Mouse (Mus musculus) right cerebral cortex, postnatal 25 days (tissue): ENCODE measurements around the gene 1700011L22Rik.

Source experiments
- DNase-seq: peaks from one replicate; pipeline ENCODE4 v3.0.0; 2022

The 1700011L22Rik gene

DNA sequence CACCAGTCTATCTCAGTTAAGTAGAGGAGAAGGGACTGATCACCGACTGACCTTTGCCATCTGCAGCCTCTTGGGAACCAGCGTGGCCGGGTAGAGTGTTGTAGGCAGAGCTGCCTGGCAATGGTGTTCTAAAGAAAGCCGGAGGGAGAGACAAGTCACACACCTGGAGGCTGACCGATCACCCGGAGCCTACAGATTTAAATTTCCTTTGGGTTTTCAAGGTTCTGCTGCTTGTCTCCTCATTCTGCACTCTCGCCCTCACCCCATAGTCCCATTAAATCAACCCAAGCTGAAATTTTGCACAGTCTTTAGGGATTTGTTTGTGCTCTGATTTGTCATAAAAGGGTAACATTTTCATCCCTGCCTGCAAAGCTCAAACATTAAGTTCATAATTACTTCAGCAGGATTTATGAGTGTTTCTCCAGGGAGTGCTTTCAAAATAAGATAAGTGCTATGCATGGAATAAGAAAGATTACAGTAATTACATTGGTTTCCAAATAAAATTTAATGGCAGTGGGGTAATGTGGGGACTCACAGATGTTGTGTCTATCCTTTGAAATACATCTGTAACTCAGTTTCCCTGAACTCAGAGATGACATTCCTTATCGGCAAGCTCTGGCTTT is 19.0 kb downstream of the 1700011L22Rik start:
- DNase-seq: no peak

DNA sequence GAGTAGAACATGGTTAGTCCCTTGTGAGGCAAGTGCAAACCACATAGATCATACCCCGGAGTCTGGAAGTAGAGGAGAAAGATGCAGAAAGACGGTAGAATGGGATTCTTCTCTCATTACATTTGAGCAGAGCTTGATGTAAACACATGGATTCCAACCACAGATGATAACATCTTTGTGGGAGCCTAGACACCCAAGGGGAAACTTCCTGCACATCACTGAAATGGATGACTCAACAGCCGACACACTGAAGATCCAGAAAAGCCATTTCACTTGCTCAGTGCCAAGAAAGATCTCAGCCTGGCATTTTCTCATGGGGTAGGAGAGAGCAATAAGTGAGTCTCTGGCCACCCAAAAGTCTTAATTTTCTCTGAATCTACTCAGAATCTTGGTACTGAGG is 20.5 kb downstream of the 1700011L22Rik start:
- DNase-seq: no peak

DNA sequence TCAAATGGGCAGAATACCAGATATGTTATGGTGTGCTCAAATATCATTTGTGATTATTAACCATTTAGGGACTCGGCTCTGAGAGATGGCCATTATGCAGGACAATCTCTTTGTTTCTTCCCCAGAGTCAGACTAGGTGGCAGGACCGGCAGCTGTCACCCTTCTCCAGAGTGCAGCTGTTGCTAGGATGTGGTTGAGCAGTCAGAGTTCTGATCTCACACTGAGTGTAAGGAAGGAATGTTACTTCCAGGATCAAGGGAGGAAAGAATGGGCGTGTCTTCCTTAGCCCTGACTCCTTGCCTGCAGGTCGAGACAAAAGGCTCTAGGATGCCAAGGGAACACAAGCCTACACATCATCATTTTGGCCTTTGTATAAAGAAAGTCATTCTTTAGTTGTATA is 21.2 kb downstream of the 1700011L22Rik start:
- no peak for DNase-seq

DNA sequence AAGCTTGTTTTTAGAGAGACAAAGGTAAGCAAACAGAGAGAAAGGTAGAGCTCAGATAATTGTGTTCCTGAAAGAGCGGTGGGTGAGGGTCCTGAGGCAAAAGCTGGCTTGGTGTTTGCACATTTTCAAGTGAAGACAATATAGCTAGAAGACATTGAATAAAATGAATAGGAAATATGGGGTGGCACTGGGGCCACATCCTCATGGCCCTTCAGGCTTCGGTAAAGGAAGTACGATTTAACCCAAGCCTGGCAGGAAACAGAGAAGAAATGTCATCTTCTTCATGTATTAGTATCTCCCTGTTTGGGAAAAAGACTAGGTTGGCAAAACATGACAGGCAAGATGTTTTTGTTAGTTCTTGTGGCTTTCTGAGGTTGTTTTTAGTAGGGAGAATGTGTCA is 22.3 kb downstream of the 1700011L22Rik start:
- DNase-seq: no peak

DNA sequence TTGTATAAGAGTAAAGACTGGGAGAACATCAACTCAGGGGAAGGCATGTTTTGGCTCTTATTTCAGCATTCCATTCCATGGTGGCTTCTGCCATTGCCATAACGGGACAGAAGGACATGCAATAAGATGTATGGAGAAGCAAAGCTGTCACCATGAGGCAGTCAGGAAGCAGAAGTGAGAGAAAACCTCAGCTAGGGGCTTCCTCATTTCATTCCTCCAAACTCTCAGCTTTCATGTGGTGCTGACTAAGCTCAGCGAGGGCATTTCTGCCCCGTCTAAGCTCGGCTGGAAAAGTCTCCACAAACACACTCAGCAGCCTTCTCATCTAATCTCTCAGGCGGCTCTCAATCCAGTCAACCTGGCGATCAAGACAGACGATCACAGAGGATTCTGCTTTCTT is 22.8 kb downstream of the 1700011L22Rik start:
- no peak for DNase-seq

DNA sequence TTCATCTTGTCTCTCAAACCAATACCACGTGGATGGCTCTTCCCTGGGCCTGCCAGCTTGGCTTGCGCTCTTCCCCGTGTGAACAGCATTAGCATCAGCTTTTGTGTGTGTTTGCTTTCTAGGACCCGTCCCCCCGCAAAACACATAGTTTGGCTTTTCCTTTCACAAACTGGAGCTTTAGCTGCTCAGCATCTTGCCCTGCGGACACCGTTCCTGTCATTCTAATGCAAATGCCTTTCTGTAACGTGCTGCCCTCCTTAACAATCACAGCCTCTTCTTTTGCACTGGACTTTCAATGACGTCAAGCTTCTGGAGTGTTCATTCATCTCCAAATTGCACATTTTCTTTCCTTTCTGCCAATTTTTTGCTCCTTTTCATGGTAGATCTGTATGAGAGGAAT is 24.0 kb downstream of the 1700011L22Rik start:
- DNase-seq: no peak

DNA sequence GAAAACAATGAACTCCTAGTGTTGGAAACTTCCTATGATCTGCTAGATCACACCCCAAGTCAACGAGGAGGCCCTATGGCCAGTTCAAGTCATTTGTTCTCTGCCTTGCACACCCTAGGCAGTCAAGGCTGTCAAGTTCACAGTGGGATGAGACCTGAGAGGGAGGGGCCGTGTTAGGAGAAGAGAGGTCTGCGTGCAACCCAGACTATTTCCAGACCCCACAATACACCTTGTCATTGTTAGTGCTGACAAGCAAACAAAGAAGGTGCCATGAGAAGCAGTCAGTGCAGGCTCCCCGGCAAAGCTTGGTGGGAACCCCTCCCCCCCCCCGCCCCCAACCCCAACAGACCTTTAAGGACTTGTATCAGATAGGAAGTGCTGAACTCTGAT is 25.6 kb downstream of the 1700011L22Rik start:
- no peak for DNase-seq

DNA sequence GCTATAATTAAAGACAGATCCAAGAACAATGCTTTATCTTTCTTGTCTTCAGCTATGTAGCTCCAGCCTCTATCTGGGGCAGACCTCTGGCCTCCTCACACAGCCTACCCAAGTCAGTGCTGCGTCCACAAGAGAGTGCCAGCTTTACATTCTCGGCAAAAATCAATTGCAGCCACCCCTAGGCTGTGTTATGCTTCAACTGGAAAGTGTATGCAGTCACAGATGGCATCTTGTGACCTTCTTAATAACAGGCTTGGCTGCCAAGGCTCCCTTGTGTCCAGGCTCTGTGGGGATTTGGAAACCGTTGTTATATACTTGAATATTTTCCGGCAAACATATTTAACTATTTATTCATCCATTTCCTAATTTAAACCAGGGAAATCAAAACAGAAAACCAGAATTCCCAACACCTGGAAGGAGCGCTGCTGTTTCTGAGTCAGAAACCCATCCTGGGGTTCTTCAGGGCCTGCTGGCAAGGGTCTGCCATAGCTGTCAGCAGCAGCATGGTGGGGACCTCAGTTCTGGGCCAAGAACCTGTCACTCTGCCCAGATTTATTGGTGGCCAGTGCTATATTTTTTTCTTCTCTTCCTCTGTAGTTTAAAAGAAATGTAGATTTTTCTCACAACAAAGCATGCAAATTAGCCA is 26.1 kb downstream of the 1700011L22Rik start:
- DNase-seq: no peak

DNA sequence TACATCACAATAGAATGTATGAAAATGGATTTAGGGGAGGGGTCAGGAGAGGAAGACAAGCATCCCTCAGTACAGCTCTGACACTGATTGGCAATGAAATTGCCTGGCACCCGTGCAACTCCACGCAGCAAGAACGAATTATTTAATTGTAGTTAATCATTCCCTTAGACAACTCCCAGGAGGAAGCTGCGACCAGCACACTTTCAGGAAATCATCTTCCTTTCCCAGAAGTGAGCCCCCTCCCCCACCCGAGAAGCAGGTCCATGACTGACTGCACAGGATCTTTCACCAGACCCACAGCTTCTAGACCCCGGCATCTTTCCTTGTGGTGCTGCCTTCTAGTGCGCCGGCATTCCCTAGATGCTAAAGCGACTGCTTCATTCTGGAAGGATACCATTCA is 36.7 kb downstream of the 1700011L22Rik start:
- DNase-seq: no peak

DNA sequence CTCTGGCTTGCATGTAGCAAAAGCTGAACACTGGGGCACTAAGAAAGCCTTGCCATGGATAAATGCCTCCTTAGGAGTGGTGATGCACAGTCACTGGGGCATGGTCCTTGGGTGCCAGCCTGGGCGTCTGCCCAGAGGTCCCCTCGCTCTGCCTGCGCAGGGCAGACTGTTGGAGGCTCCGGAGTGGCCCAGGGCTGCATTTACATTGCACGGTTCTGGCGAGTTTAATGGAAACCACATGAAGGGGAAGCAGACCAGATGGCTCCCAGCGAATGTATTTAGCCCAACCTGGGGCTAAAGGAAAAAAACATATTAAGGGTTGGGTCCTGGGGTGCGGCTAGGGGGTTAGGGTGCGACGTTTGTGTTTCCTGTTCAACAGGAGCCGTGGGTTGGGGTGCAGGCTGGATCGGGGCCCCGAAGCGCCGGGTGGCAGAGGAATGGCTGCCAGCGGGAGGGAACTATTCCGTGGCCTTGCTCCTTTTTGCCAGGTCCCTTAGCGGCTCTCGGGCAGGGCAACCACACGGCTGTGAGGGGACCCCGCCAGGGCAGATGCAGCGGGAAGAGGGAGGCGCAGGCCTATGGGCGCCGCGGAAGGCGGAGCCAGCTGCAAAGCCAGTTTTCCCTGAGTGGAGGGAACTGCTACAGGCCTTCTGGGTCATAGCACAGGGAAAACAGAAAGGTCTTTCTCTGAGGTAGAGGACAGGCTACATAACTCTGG is 38.6 kb downstream of the 1700011L22Rik start:
- DNase-seq: peak; percentile 20

DNA sequence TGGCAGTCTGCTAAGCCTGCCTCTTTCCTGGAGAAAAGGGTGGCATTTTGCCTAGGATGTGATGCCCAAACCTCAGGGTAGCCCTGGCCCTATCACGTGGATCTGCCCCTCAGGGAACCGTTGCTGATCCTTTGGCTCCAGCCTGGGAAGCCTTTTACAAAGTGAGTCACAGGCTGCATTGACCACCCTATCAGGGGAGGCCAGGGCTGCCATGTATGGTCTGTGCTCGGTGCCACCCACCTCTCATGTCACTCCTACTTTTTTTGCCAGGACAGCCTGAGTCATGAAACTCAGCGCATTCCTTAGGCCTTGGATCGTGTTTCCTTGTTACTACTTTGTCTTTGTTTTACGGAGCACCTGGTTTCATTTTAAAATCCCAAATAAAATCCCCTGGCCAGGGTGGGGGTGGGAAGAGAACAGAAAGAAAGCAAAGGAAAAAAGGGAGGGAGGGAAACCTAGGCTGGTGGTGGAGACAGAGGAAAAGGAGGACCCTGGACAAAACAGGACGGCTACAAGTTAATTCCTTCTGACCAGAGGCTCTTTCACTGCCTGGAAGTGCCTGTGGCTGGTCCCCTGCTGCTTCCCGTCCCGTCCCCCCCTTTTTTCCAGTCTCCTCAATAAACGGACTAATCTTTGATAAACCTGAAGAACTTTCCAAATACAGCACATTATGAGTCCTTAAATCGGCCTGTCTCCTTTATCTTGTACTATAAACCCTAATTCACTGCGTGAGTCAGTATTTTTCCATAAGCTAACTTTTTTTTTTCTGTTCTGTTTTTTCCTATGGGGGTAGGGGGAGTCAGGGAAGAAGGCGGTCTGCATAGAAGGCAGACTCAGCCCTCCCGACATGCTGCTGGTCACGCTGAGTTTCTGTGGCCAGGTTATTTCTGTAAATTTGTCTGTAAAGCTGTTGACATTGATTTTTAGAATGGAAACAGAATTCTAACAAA is 39.4 kb downstream of the 1700011L22Rik start:
- DNase-seq: no peak

DNA sequence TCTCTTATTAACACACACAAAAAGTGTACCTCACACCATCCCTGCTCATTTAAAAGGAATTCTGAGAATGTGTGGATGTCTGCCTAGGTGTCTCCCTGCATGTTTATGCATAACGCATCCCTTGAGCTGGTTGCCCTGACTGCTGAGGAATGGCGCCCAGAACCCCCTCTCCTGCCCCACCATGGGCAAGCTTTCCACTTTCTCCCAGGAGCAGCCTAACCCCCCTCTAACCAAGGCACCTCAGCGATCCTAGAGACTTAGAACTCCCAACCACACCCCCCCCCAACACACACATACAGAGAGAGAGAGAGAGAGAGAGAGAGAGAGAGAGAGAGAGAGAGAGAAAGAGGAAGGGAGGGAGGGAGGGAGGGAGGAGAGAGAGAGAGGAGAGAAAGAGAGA is 40.2 kb downstream of the 1700011L22Rik start:
- DNase-seq: no peak

DNA sequence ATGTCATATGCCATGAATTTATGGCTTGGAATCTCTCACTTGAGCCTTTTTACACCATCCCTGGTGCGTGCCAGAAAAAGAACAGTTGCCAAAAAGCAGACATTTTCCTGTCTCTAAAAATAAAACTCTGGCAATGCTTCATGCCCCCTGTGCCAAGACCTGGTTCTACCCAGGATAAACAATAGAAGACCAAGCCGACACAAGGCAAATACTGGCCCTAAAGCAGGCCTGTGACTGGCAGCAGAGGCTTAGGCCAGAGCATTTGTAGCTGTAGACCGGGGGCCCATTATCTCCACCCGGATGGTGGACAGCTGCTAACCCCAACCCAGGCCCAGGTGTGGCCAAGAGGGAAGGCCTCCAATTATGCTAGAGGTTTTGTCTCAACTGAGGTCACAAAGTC is 41.5 kb downstream of the 1700011L22Rik start:
- no peak for DNase-seq

DNA sequence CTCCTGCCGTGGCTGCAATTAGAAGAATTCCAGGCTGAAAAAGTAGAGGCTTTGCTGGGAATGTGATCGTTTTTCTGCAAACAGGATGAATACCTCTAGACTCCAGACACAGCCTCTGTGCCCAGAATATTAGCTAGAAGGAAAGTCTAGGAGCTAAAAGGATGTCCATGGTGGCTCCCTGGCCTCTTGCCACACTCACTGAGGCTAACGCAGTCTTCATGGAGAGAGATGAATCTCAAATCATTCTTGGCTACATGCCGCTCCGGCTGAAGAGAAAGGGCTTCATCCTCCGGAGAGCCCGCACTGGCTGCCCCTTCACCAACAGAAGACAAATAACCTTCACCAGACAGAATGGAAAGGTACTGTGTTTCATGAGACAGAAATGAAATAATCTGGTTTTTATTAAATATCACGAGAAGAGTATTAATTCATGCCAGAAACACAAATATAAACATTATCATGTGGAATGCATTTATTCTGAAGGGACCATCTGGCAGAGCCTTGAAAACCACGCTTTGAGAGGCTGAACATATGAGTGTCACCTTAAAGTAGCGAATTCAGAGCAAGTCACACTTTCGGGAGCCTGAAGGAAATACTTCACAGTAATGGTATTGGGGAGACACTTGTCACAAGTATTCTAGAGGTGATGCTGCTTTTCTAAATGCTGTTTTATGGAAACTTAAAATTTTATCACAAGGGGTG is 46.8 kb downstream of the 1700011L22Rik start:
- DNase-seq: no peak

DNA sequence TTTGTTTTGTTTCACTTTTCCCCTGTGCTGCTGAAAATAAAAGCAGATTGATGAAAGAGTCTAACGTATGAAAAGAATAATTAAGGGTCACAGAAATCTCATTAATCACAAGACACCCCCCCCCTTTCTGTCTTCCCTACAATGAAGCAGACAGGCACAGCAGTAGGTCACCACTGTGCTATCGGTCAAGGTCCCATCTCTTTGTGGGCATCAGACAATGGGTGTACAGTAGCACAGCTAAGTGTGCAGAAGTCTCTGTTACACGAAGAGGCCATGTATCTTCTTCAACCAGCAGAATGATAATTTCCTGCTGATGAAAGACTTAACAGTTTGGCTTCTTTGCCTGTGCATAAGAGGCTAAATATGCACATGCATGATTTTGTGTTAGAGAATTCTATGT is 49.7 kb downstream of the 1700011L22Rik start:
- DNase-seq: no peak

DNA sequence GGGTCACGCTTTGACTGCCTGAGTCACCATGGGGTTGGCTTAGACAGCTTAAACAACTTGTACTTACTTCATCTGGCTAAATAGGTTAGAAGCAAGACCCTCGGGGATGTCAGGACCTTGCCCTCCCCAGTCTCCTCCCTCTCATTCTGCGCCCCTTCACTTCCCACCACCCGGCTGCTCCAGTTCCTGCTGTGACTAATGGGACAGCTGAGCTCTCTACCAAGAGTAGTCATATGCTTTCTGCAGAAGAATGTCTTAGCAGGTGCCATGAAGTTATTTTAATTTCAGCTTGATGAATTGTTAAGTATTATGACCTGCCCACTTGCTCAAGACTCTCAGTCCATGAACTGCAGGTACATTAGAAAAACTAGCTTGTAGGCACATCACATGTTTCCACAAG is 51.9 kb downstream of the 1700011L22Rik start:
- DNase-seq: no peak

DNA sequence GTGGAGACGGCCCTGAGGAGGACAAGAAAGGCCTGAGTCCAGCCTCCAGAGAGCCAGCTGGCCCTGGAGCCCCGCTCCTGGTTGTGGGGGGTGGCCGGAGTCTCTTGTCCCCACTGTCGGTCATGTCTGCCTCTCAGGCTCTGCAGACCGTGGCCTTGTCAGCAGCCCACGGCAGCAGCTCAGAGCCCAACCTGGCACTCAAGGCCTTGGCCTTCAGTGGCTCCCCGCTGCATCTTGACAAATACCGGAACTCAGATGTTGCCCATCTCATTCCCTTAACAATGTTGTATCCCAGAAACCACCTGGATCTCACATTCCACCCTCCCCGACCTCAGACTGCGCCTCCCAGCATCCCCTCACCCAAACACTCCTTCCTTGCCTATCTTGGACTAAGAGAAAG is 58.3 kb downstream of the 1700011L22Rik start:
- DNase-seq: no peak

DNA sequence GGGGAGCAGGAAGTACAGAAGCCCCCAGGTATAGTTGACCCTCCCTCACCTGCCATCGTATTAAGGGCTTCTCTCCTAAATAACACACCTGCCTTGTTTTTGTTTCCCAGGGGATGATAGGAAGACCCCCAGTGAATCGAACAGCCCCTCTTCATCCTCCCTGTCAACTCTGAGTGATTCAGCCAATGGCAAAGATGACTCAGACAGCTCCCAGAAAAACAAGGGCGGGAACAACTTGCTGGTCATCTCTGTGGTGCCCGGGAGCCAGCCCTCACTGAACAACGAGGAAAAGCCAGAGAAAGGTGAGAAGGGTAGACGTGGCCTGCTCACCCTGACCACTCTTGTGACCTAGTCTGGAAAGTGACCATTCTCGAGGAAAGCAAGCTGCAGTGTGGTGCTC is 62.9 kb downstream of the 1700011L22Rik start:
- no peak for DNase-seq

DNA sequence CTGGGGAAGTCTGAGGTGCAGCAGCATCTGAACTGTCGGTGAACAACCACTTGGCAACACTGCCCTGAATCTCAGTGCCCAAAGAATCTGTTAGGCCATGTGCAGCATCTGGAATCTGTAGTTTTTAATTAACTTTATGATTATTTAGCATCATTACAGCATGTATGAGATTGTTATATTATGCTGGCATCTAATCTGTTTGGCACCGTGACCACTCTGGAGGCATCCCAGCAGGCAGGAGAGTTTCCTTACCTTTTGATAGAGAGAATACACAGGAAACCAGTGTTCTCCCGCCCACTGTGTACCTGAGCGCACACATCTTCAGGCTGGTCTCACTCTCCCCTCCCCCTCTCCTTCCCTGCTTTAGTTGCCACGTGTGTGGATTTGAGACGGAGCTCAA is 68.7 kb downstream of the 1700011L22Rik start:
- DNase-seq: no peak

DNA sequence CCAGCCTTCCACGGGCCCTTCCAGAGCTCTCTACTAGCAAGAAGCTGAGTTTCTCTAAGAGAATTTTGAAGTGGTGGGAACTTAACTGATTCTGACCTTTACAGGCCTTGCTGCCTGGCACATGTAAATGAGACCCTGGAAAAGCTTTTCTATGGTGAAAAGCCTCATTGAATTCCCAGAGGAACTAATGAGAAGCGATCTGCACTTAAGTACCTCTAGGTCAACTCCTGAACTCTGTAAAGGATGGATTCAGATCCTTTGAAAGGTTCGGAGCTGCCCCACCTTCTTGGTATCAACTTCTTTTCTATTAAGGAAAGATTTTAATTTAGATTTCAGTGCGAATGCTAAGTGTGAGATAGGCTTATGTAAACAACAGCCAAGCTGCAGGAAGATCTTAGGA is 72.4 kb downstream of the 1700011L22Rik start:
- no peak for DNase-seq

DNA sequence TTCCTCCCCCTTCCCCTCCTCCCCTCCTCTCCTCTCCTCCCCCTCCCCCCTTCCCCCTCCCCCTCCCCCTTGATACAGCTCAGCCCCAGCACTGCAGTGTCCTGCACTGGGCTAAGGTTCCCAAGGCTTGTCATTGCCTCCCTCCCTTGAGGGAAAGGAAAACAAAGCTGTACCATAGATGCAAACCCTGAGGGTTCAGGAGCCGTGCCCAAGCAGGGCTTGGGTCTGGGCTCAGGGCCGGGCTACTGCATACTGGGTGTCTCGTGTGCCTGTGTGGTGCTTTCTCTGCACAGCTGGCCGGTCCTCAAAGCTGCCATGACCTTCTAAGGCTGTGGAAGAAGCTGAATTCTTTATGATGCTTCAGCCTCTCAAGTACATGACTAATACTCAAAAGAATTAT is 74.8 kb downstream of the 1700011L22Rik start:
- no peak for DNase-seq

DNA sequence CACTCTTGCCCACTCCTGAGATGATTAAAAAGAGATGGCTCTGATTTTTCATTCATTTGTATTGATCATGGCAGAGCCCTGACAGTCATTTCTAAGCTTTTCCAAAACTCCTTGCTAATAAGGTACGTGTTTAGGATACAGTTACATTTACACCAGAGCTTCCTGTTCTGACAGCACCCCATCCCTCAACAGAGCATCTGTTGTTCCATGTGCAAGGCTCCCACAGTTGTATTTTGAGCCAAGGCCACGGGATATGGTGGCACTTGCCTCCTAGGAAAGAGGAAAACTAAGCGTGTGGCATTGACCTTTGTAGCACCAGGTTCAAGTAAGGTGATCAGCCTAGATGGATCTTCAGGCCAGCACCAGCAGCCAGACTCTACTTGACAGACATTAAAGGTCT is 83.1 kb downstream of the 1700011L22Rik start:
- no peak for DNase-seq

DNA sequence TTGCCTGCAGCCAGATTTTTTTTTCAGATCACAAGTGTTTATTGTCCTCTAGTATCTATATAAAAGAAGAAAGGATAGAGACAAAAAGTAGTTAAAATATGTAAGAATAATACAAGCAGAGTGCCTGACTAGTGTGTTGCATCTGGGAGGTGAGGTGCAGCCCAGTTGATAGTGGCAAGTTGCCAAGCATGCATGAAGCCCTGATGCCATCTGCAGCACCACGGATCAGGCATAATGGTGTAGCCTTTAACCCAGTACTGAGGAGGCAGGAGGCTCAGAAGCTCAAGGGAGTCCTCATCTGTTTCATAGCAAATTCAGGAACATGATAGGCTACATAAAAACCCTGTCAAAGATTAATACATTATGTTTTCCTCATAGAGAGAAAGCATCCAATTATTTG is 84.0 kb downstream of the 1700011L22Rik start:
- no peak for DNase-seq
